Mouse (Mus musculus) activated CD4-positive, CD25-positive, alpha-beta regulatory T cell, adult 9 weeks (primary cell): ENCODE data around the gene Calhm3. TPM values are rescaled to one million over a fixed set of nuclear protein-coding genes. Genes with fewer than 3 reads are reported as not detected.

ENCODE experiments used
- polyA plus RNA-seq: library from polyadenylated mRNA; unstranded; fragments of 100-300 nt; shearing (Covaris generic); gene quantifications from one replicate; pipeline ENCODE4 v1.2.1, GENCODE M21; 2017

Gene Calhm3
- not detected for polyA plus RNA-seq

DNA sequence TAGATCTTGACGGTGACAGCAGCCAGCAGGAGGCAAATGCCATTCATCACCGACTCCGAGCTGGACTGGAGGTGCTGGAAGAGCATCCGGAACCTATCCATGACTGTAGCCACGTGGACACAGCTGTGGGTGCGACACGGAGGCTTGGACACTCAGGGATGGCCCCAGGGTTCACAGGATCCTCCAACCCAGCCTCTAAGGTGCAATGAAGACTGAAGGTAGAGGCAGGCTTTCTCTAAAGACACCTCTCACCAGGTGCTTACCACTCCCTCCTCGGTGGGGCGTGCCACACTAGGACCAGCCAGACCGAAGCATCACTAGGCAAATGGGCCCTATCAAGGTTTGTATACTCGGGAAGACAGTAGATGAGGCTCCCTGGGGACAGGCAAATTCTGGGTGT lies at the start of gene Calhm3:
Calhm3 (minus strand) TSS at position 101 of the 400 bp plus-strand sequence.

DNA sequence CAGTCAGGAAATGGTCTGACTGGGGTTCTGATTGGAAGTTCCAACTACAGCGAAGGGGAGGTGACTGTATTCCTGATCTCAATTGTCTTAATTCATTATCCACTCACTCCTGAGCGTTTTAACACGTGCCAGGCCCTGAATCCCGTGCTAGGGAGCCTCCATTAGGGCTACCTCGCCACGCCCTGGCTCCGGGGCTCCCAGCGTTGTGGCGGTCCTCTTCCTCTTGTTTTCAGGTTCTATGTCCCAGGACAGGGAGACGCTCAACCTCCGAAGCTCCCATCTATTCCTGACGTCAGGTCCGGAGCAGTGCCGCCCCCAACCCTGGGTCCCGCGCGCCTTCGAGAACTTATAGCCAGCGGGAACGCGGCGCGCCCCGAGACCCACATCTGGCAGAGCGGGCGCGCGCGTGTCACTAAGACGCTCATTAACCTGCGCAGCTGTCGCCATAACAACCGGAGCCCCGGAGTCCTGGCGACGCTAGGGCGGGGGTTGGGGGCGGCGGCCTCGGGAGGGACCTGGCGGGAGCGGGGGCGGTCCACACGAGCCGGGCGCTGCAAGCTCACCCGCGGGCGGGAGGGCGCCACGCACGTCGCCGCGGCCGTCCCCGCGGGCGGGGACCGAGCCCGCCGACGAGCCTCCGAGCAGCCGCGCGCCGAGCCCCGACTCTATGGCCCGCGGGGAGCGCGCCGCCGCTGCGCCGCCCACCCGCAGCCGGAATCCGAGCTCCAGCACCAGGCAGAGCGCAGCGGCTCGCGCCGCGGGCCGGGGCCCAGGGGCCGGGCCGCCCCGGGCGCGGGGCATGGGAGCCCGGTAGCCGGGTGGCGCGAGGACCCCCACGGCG lies 21.1 kb upstream of the Calhm3 start, which contains the start of gene Neurl1a:
Neurl1a (plus strand) TSS at position 390 of the 841 bp plus-strand sequence.

DNA sequence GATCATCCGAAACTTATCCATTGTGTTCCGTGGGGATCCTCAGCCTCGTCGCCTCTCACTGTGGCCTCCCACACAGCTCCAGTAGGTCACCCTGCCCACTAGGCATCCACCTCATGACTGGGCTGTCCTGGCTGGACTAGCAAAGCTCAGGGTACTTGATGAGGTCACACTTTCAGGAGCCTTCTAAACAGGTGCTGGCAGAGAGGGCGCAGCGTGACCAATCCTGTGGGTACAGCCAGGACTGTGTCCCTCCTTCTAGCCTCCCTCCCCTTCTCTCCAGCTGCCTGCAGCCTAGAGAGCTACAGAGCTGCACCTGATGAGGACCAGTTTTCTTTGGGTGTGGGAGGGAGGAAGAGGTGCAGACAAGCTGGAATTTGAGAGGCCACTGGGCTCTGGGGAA lies 13.4 kb downstream of the Calhm3 start, which contains the start of gene Calhm1:
Calhm1 (minus strand) TSS at position 101 of the 400 bp plus-strand sequence.

DNA sequence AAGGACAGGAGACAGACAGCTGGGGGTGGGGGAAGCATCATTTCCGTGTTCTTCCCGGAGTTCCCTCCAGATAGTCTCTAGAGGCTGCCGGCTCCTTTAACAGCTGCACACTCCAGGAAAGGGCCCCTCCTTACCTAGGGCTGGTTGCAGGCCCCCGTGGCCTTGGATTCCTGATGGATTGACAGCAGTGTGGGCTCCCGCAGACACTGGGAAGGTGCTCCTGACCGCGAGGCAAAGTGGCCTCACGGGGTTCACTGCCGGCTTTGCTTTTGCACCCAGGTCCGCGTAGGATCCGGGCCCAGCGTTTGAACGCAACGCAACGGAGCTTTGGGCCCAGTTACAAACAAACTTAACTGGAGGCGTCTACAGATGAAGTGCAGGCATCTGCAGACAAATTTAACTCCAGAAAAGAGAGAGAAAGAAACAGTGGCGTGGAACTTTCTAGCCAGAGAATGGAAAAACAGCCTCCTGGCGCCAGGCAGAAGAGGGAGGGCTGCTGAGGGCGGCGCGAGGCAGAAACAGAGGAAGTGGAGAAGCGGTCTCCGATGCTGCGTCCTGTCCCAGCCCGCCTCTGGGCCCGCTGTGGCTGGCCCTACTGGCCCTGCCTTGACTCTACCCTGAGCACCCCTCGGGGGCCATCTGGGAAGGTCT lies 19.7 kb downstream of the Calhm3 start, which contains the start of gene Calhm2:
Calhm2 (minus strand) TSS at position 524 of the 651 bp plus-strand sequence.

Other genes starting within 250 kb of the Calhm3 start
- gene Ina, start 143.1 kb downstream of the Calhm3 start, polyA plus RNA-seq: not detected
- gene Nt5c2, start 142.6 kb downstream of the Calhm3 start, polyA plus RNA-seq: 52.6 TPM
- 6.4 TPM for gene Pcgf6, start 106.9 kb downstream of the Calhm3 start, polyA plus RNA-seq
- 0.90 TPM for gene Taf5, start 90.0 kb downstream of the Calhm3 start, polyA plus RNA-seq
- 423 TPM for gene Usmg5, start 67.1 kb downstream of the Calhm3 start, polyA plus RNA-seq
- gene Pdcd11, start 67.0 kb downstream of the Calhm3 start, polyA plus RNA-seq: 22.1 TPM
- 28.2 TPM for gene Calhm2, start 19.5 kb downstream of the Calhm3 start, polyA plus RNA-seq
- gene Calhm1, start 13.5 kb downstream of the Calhm3 start, polyA plus RNA-seq: not detected
- gene Neurl1a, start 21.1 kb upstream of the Calhm3 start, polyA plus RNA-seq: 0.07 TPM